In the genomic region with DNA sequence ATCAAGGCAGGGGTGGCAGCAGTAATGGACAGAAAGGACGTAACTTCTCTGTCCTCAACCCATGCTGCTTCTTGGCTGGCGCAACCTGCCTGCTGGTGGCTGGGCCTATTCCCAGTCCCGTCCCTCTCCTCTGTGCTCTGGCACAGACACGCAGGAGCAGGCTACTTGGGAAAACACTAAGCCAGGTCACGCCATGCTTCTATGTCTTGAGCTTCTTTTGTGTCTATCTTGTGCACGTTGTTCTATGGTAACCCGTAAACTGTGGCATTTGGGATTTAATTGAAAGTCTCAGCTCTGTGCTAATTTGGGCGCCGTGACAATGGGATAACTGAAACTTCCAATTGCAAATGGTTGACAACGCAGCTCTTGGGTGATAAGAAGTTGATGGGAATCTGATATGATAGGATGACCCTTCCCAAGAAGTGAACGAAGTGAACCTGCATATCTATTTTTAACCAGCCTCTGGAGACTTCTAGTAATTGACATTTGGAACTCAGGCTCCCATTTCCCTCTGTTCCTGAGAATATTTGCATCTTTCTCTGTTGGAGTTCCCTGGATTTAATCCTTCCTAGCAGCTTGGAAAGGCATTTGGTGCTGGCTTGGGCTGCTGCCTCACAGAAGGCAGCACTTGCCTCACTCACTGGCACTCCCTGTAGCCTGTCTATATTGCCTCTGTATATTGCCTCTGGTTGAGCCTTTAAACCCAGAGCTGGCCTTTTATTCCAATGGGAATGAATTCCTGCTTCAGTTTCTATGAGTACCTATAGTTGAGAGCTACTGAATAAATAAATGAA, we compare ENCODE assay signal across 12 mouse cellular contexts.
DNase-seq lines count a peak whose midpoint lies in the region; ATAC-seq and TF ChIP-seq lines count a peak whose summit lies in the region.
"Had no signal": no experiment of that assay in that cellular context is flagged by ENCODE, and none has a peak within 500 bp of the region (broad histone marks: within the 10 kb centered on the region; RNA-seq: fewer than 3 reads in every experiment).

No protein-coding gene starts in this region.

- H3K4me2 ChIP-seq in intestine, postnatal 0 days (replicated peaks; ENCODE audit: low read depth), result no peak overlapping the region

- 85% methylated on average over 11 of the region's 11 CpGs for WGBS in intestine, postnatal 0 days

- TF ChIP-seq CTCF in intestine, postnatal 0 days (IDR thresholded peaks at IDR 0.05; ENCODE audit: low read depth), result no peak

- H3K9ac ChIP-seq in intestine, postnatal 0 days (ENCODE audit: low read depth, low read length), result no peak overlapping the region
- H3K9ac ChIP-seq: liver, embryonic 14.5 days had no signal

- peak; percentile 87 for DNase-seq in heart, adult 11 months
- no peak for DNase-seq in heart, adult 8-10 months (ENCODE audit: low spot score)
- DNase-seq in brain, adult 2 months (ENCODE audit: low read depth, low spot score), result peak; percentile 81
- DNase-seq in cerebellum, adult 11-12 months, result peak; percentile 83
- DNase-seq in layer of hippocampus, adult 18-20 months (ENCODE audit: low spot score in 2 of 2), result peak; percentile 23 to 75
- DNase-seq: heart, postnatal 4 days; kidney, adult 18-20 months; lung, postnatal 4 days had no signal

- no peaks in the 10 kb centered on the region for H3K36me3 ChIP-seq in intestine, postnatal 0 days (ENCODE audit: control insufficient read depth, insufficient read depth)

- no peak for ATAC-seq in intestine, postnatal 0 days
- no peak for ATAC-seq in erythroid progenitor cell, adult 5-6 weeks (replicated peaks; ENCODE audit: low FRiP score, poor library complexity, severe bottlenecking)

- H3K4me1 ChIP-seq in intestine, postnatal 0 days (replicated peaks; ENCODE audit: control insufficient read depth, insufficient read depth, low read length), result no peaks in the 10 kb centered on the region

- no peak overlapping the region for H3K4me3 ChIP-seq in intestine, postnatal 0 days (ENCODE audit: low read depth, low read length)

- no peak overlapping the region for H3K27ac ChIP-seq in intestine, postnatal 0 days (ENCODE audit: low read depth, low read length)
- H3K27ac ChIP-seq: liver, embryonic 14.5 days had no signal

- no peaks in the 10 kb centered on the region for H3K27me3 ChIP-seq in intestine, postnatal 0 days (replicated peaks; ENCODE audit: control insufficient read depth, insufficient read depth, low read length)
- H3K27me3 ChIP-seq: CH12.LX had no signal

- no peaks in the 10 kb centered on the region for H3K9me3 ChIP-seq in intestine, postnatal 0 days (ENCODE audit: control insufficient read depth)
